Mouse (Mus musculus) left cerebral cortex, adult 9 months (tissue): Measurements from ENCODE around the gene Megf9.

Experiments
- DNase-seq, 2 experiments: peaks; one replicate each; pipeline ENCODE4 v3.0.0; 2022; ENCODE audit warnings: low spot score in 2 of 2

Megf9 gene

GRCm38 (mm10) chr4:70446774-70447173 lies 88.0 kb downstream of the Megf9 start:
- no peak for DNase-seq

GRCm38 (mm10) chr4:70420202-70420601 lies 114.6 kb downstream of the Megf9 start:
- DNase-seq = no peak

GRCm38 (mm10) chr4:70412126-70412525 lies 122.7 kb downstream of the Megf9 start:
- peak; percentile 59 to 60 for DNase-seq

GRCm38 (mm10) chr4:70409994-70410721 lies 124.6 kb downstream of the Megf9 start, which contains the start of gene Cdk5rap2:
Cdk5rap2 (minus strand) TSS chr4:70410443.
- peak; percentile 92 to 98 for DNase-seq

GRCm38 (mm10) chr4:70409456-70409855 lies 125.3 kb downstream of the Megf9 start:
- no peak for DNase-seq

GRCm38 (mm10) chr4:70402109-70402819 lies 132.5 kb downstream of the Megf9 start:
- DNase-seq = peak; percentile 54 to 81

- no peak for DNase-seq
Observed at GRCm38 (mm10) chr4:70399476-70399875, 135.3 kb downstream of the Megf9 start.

- DNase-seq = no peak
Observed at GRCm38 (mm10) chr4:70399074-70399473, 135.7 kb downstream of the Megf9 start.

GRCm38 (mm10) chr4:70398088-70398487 lies 136.7 kb downstream of the Megf9 start:
- no peak for DNase-seq

- no peak for DNase-seq
Observed at GRCm38 (mm10) chr4:70396701-70397100, 138.1 kb downstream of the Megf9 start.

- DNase-seq = no peak
Observed at GRCm38 (mm10) chr4:70394736-70395135, 140.1 kb downstream of the Megf9 start.

GRCm38 (mm10) chr4:70391760-70392372 lies 142.9 kb downstream of the Megf9 start:
- DNase-seq = peak in 1 of 2 experiments; percentile 18

- DNase-seq = no peak
Observed at GRCm38 (mm10) chr4:70391073-70391472, 143.7 kb downstream of the Megf9 start.

- no peak for DNase-seq
Observed at GRCm38 (mm10) chr4:70386206-70386605, 148.6 kb downstream of the Megf9 start.

- no peak for DNase-seq
Observed at GRCm38 (mm10) chr4:70377359-70377758, 157.4 kb downstream of the Megf9 start.
